Mouse (Mus musculus) testis, adult 10 weeks (tissue): ENCODE measurements around the gene Tcp11x2. TPM values are rescaled to one million over a fixed set of nuclear protein-coding genes. Genes with fewer than 3 reads are reported as not detected.

Experiments used
- polyA plus RNA-seq: library from polyadenylated mRNA; stranded (reverse); fragments of 350-450 nt; fragmentation: Illumina TruSeq; extraction: RNeasy Lipid Tissue Mini Kit (QIAGEN cat#74804); gene quantifications from one replicate; pipeline ENCODE4 v1.2.3, GENCODE M21; 2014; ENCODE audit warnings: low read depth, low replicate concordance

Tcp11x2 gene
- polyA plus RNA-seq, result 158 TPM

DNA sequence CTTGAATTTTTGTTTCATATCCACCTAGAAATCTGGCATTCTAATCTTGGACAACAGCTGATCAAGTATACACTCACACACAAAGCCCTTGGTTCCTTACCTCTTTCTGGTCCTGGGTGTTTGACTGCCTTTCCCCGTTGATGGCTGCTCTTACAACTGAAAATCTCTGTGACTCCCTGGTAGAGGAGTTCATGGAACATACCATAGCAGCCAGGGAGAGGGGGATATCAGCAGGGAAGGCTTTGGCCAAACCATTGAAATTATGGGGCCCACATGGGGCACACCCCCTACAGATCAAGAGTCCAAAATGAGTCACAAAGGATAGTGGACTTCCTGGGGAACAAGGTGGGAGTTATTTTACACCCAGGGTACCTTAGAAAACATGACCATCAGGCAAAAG is at the start of gene Tcp11x2:
Tcp11x2 (minus strand) TSS at position 158 of the 400 bp plus-strand sequence.

DNA sequence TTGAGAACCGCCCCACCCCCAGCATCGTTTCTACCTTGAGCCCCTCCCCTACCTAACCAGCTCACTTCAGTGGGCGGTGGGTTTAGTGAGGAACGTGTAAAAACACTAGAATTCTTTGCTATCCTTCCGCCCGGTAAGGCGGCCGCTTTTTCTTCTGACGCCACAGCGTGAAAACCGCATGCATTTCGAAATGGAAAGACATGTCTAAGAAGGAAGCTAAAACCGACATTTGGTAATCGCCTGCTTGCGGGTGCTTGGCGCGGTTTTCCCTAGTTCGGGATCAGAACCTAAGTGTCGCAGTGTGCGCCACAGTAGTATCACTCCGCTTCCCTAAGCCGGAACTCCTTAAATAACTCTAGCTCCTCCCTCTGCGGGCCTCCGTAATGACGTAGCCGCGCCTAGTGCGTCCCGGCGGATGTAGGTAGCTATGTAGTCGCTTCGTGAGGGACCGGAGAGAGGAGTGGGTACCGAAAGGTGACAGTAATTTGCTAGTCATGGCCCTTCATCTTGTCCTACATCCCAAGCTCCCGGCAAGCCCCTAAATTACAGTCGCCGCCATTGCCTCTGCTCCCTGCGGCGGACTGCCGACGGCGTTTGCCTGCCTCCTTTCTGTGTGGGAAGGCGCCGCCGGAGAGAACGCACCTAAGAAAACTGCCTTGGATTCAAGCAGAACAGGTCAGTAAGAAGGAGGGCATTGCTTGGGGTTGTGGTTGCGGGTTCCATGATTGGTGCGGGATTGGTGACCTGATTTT is 48.9 kb upstream of the Tcp11x2 start, which contains the start of the genes Armcx5 and Gprasp1:
Armcx5 (plus strand) TSS at position 430 of the 752 bp plus-strand sequence.
Gprasp1 (plus strand) TSS at position 430 of the 752 bp plus-strand sequence.

DNA sequence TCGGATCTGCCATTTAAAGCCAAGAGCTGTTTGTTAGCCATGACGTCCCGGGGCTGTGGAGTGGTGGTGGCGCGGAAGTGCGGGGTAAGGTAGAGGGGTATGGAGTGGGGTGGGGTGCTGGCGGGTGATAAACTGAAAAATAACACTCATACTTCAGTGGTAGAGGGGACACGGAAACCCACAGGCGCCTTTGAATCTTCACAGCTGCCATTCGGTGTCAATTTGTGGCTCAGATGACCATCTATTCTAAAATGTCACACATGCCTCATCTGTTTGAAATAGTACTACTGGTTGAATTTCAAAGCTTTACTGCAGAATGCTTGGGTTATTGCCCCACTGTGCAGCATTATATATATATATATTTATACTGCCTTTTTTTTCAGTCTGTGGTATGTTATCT is 31.6 kb upstream of the Tcp11x2 start, which contains the start of gene Tmsb15a:
Tmsb15a (minus strand) TSS at position 101 of the 400 bp plus-strand sequence.

DNA sequence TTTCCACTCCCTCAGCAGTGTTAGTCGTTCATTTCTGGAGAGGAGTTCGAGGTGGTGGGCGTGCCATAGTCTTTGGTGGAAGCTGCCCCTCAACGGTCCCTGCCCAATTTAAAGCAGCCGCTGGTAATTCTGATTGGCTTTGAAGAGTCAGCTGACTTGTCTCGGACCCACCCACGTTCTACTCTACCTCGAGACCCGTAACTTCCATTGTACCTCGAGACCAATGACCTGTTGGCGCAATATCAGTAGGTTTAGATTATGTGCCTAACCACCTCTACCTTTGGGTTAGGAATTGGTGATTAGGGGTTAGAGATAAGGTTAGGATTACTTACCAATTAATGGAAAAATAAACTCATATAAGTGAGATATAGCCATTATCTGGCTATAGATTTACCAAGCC is 66.0 kb downstream of the Tcp11x2 start, which contains the start of gene Prame:
Prame (minus strand) TSS at position 101 of the 400 bp plus-strand sequence.

Other genes starting within 250 kb of the Tcp11x2 start
- gene AV320801, start 199.2 kb downstream of the Tcp11x2 start, polyA plus RNA-seq, result 21.4 TPM
- 1.4 TPM for gene Nxf7, start 95.0 kb downstream of the Tcp11x2 start, polyA plus RNA-seq
- 25.3 TPM for gene Prame, start 66.1 kb downstream of the Tcp11x2 start, polyA plus RNA-seq
- gene Tmsb15a, start 31.5 kb upstream of the Tcp11x2 start, polyA plus RNA-seq, result 673 TPM
- gene Armcx5, start 48.9 kb upstream of the Tcp11x2 start, polyA plus RNA-seq, result 11.7 TPM
- gene Gprasp1, start 48.9 kb upstream of the Tcp11x2 start, polyA plus RNA-seq, result 31.2 TPM
- gene Bhlhb9, start 103.8 kb upstream of the Tcp11x2 start, polyA plus RNA-seq, result 16.4 TPM
- gene Gprasp2, start 145.2 kb upstream of the Tcp11x2 start, polyA plus RNA-seq, result 27.8 TPM